Mouse (Mus musculus): Measurements from ENCODE around the gene Chrne. TPM values are rescaled to one million over a fixed set of nuclear protein-coding genes. Genes with fewer than 3 reads are reported as not detected.

The Chrne gene
- total RNA-seq, 1 experiment from 2014 or later, result 1.7 TPM

DNA sequence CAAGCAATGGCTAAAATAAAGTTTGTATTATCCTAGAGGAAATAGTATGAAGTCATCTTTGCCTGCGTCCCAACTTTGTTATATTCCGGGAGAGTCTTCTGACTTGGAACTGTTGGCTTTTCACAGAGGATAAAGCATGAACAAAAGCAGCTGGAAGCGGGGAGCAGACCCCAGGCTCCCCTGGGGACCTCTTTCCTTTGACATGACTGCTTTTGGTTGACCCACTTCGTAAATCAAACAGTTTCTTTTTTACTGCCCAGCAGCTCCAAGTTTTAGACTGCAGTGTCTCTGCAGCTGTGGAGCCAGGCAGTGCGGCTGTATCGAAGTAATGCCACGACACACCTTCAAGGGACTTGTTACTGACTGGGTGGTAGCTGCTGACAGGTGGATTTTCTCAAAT lies 52.4 kb downstream of the Chrne start:
- ATAC-seq (ENCODE audit: extremely low read depth, insufficient number of reproducible peaks, low FRiP score, poor library complexity, severe bottlenecking), result no peak

Other genes starting within 250 kb of the Chrne start
- 4.9 and 5.5 TPM in 2 replicates for gene Pelp1, start 209.2 kb downstream of the Chrne start, total RNA-seq (2017)
- gene Arrb2, start 186.6 kb downstream of the Chrne start, total RNA-seq (2017), result 278 and 300 TPM in 2 replicates
- 43.7 and 46.3 TPM in 2 replicates for gene Med11, start 167.3 kb downstream of the Chrne start, total RNA-seq (2017)
- 0.37 and 0.58 TPM in 2 replicates for gene Zmynd15, start 159.8 kb downstream of the Chrne start, total RNA-seq (2017)
- gene Cxcl16, start 159.2 kb downstream of the Chrne start, total RNA-seq (2017), result 0.74 TPM in 1 of 2 replicates, not detected in the other
- not detected in 2 replicates for gene Tm4sf5, start 114.0 kb downstream of the Chrne start, total RNA-seq (2017)
- not detected in 2 replicates for gene Vmo1, start 104.6 kb downstream of the Chrne start, total RNA-seq (2017)
- gene Gltpd2, start 100.0 kb downstream of the Chrne start, total RNA-seq (2017), result not detected in 2 replicates
- 124 and 133 TPM in 2 replicates for gene Psmb6, start 93.8 kb downstream of the Chrne start, total RNA-seq (2017)
- gene Gm40193, start 86.3 kb downstream of the Chrne start, total RNA-seq (2017), result not detected in 2 replicates
- gene Pld2, start 79.2 kb downstream of the Chrne start, total RNA-seq (2017), result 0.86 and 4.3 TPM in 2 replicates
- 21.8 and 23.1 TPM in 2 replicates for gene Mink1, start 56.3 kb downstream of the Chrne start, total RNA-seq (2017)
- not detected in 2 replicates for gene 4930544D05Rik, start 3.4 kb downstream of the Chrne start, total RNA-seq (2017)
- gene Gp1ba, start 19.9 kb upstream of the Chrne start, total RNA-seq (2017), result 1.4 and 1.7 TPM in 2 replicates
- gene Rnf167, start 28.0 kb upstream of the Chrne start, total RNA-seq (2017), result 261 and 283 TPM in 2 replicates
- gene Slc25a11, start 28.3 kb upstream of the Chrne start, total RNA-seq (2017), result 75.8 and 82.8 TPM in 2 replicates
- 683 and 728 TPM in 2 replicates for gene Pfn1, start 35.4 kb upstream of the Chrne start, total RNA-seq (2017)
- gene Eno3, start 38.0 kb upstream of the Chrne start, total RNA-seq (2017), result 16.7 and 21.2 TPM in 2 replicates
- gene Spag7, start 50.2 kb upstream of the Chrne start, total RNA-seq (2017), result 49.2 and 55.3 TPM in 2 replicates
- gene Camta2, start 68.9 kb upstream of the Chrne start, total RNA-seq (2017), result 24.1 and 36.1 TPM in 2 replicates
- 0.37 TPM in 1 of 2 replicates, not detected in the other for gene Inca1, start 80.9 kb upstream of the Chrne start, total RNA-seq (2017)
- gene Kif1c, start 81.3 kb upstream of the Chrne start, total RNA-seq (2017), result 27.6 and 28.0 TPM in 2 replicates
- 2.6 and 2.8 TPM in 2 replicates for gene Zfp3, start 145.0 kb upstream of the Chrne start, total RNA-seq (2017)
- gene Scimp, start 193.4 kb upstream of the Chrne start, total RNA-seq (2017), result 15.1 and 25.1 TPM in 2 replicates
- 76.0 and 84.5 TPM in 2 replicates for gene Rabep1, start 225.6 kb upstream of the Chrne start, total RNA-seq (2017)